Mouse (Mus musculus) MEL (cell line): ENCODE measurements around the gene Cpox. TPM values are rescaled to one million over a fixed set of nuclear protein-coding genes. Genes with fewer than 3 reads are reported as not detected.

Experiments
- DNase-seq: peaks from one replicate; pipeline ENCODE4 v3.0.0; 2011; ENCODE audit warnings: low read depth, low spot score
- H3K27ac ChIP-seq: 2 replicates; pipeline ENCODE4 v1.5.1; 2012; ENCODE audit warnings: low read depth, mild to moderate bottlenecking, control low read depth, low read length, moderate library complexity; ENCODE audit not compliant: control insufficient read depth
- H3K27me3 ChIP-seq, 2 experiments: fragments of 150-350 bp in 1 of 2; sonication (generic) in 1 of 2; 2 replicates each; pipeline ENCODE4 v1.6.1; 2012; ENCODE audit warnings: low read length in 2 of 2, mild to moderate bottlenecking in 2 of 2, improper control_type of control experiment in 1 of 2, moderate library complexity in 1 of 2; ENCODE audit not compliant: insufficient read depth in 2 of 2, control insufficient read depth in 1 of 2
- H3K36me3 ChIP-seq, 2 experiments: 2 replicates each; pipeline ENCODE4 v1.6.1; 2012 to 2014; ENCODE audit warnings: low read length in 2 of 2, improper control_type of control experiment in 1 of 2, inconsistent platforms in 1 of 2, mild to moderate bottlenecking in 1 of 2; ENCODE audit not compliant: insufficient read depth in 2 of 2, control insufficient read depth in 1 of 2
- H3K4me1 ChIP-seq, 2 experiments: fragments of 150-350 bp in 1 of 2; sonication (generic) in 1 of 2; 2 replicates each; pipeline ENCODE4 v1.6.1; 2012; ENCODE audit warnings: low read length in 2 of 2, improper control_type of control experiment in 1 of 2, mild to moderate bottlenecking in 1 of 2; ENCODE audit not compliant: insufficient read depth in 2 of 2, control insufficient read depth in 1 of 2
- H3K4me3 ChIP-seq, 2 experiments: fragments of 150-350 bp in 1 of 2; sonication (generic) in 1 of 2; 2 replicates each; pipeline ENCODE4 v1.5.1; 2012; ENCODE audit warnings: low read depth in 2 of 2, low read length in 2 of 2, mild to moderate bottlenecking in 2 of 2, moderate library complexity in 2 of 2, control low read depth in 1 of 2, improper control_type of control experiment in 1 of 2; ENCODE audit not compliant: control insufficient read depth in 1 of 2, insufficient read depth in 1 of 2
- H3K79me2 ChIP-seq: 2 replicates; pipeline ENCODE4 v1.6.1; 2012; ENCODE audit warnings: mild to moderate bottlenecking, low read length, moderate library complexity; ENCODE audit not compliant: control insufficient read depth, poor library complexity, insufficient read depth
- H3K9ac ChIP-seq: 2 replicates; pipeline ENCODE4 v1.6.1; 2012; ENCODE audit warnings: low read depth, mild to moderate bottlenecking, control low read depth, low read length, moderate library complexity; ENCODE audit not compliant: control insufficient read depth, poor library complexity, severe bottlenecking
- H3K9me3 ChIP-seq: fragments of 150-350 bp; sonication (generic); replicated peaks from 2 replicates; pipeline ENCODE4 v1.6.1; 2012; ENCODE audit warnings: mild to moderate bottlenecking, low read length, improper control_type of control experiment, moderate library complexity; ENCODE audit not compliant: insufficient read depth
- BHLHE40 ChIP-seq: IDR thresholded peaks from 2 replicates; pipeline ENCODE4 v1.6.1; 2012; ENCODE audit warnings: low read depth, mild to moderate bottlenecking, inconsistent platforms, low read length, improper control_type of control experiment, borderline replicate concordance
- CHD2 ChIP-seq: IDR thresholded peaks from 2 replicates; pipeline ENCODE4 v1.6.1; 2011; ENCODE audit warnings: low read length, improper control_type of control experiment
- CTCF ChIP-seq, 3 experiments: IDR thresholded peaks in 2 of 3; conservative IDR thresholded peaks in 1 of 3; 2 replicates each; pipeline ENCODE4 v1.5.1; 2011 to 2012; ENCODE audit warnings: low read length in 3 of 3, low read depth in 2 of 3, mild to moderate bottlenecking in 2 of 3, improper control_type of control experiment in 1 of 3, inconsistent platforms in 1 of 3, mixed read lengths in 1 of 3, moderate library complexity in 1 of 3; ENCODE audit not compliant: control insufficient read depth in 1 of 3, insufficient read depth in 1 of 3, poor library complexity in 1 of 3, severe bottlenecking in 1 of 3
- E2F4 ChIP-seq: IDR thresholded peaks from 2 replicates; pipeline ENCODE4 v1.6.1; 2011; ENCODE audit warnings: low read depth, low read length, improper control_type of control experiment, borderline replicate concordance
- ELF1 ChIP-seq: IDR thresholded peaks from 2 replicates; pipeline ENCODE4 v1.6.1; 2014; ENCODE audit warnings: low read depth, mild to moderate bottlenecking, inconsistent platforms, low read length, improper control_type of control experiment, moderate library complexity
- EP300 ChIP-seq, 2 experiments: IDR thresholded peaks; 2 replicates each; pipeline ENCODE4 v1.6.1; 2011; ENCODE audit warnings: improper control_type of control experiment in 2 of 2, low read length in 2 of 2, low read depth in 1 of 2, mild to moderate bottlenecking in 1 of 2
- ETS1 ChIP-seq: IDR thresholded peaks from 2 replicates; pipeline ENCODE4 v1.6.1; 2012; ENCODE audit warnings: low read depth, mild to moderate bottlenecking, inconsistent platforms, low read length, improper control_type of control experiment, moderate library complexity
- GABPA ChIP-seq: IDR thresholded peaks from 2 replicates; pipeline ENCODE4 v1.6.1; 2012; ENCODE audit warnings: low read depth, mild to moderate bottlenecking, inconsistent platforms, low read length, improper control_type of control experiment, moderate library complexity
- GATA1 ChIP-seq: IDR thresholded peaks from 2 replicates; pipeline ENCODE4 v1.6.1; 2011; ENCODE audit warnings: low read depth, low read length, improper control_type of control experiment
- HCFC1 ChIP-seq: IDR thresholded peaks from 2 replicates; pipeline ENCODE4 v1.6.1; 2012; ENCODE audit warnings: low read depth, mild to moderate bottlenecking, inconsistent platforms, low read length, improper control_type of control experiment, moderate library complexity
- MAFK ChIP-seq: IDR thresholded peaks from 2 replicates; pipeline ENCODE4 v1.6.1; 2011; ENCODE audit warnings: low read depth, mild to moderate bottlenecking, low read length, improper control_type of control experiment, borderline replicate concordance
- MAX ChIP-seq: IDR thresholded peaks from 2 replicates; pipeline ENCODE4 v1.6.1; 2011; ENCODE audit warnings: low read length, improper control_type of control experiment
- MAZ ChIP-seq: IDR thresholded peaks from 2 replicates; pipeline ENCODE4 v1.6.1; 2012; ENCODE audit warnings: low read depth, mild to moderate bottlenecking, inconsistent platforms, low read length, improper control_type of control experiment
- MEF2A ChIP-seq: IDR thresholded peaks from 2 replicates; pipeline ENCODE4 v1.6.1; 2014; ENCODE audit warnings: low read depth, mild to moderate bottlenecking, inconsistent platforms, low read length, improper control_type of control experiment; ENCODE audit not compliant: poor library complexity, insufficient replicate concordance, severe bottlenecking; ENCODE audit errors: extremely low read depth
- MXI1 ChIP-seq: IDR thresholded peaks from 2 replicates; pipeline ENCODE4 v1.6.1; 2011; ENCODE audit warnings: mild to moderate bottlenecking, low read depth, low read length, improper control_type of control experiment
- MYC ChIP-seq: IDR thresholded peaks from 2 replicates; pipeline ENCODE4 v1.6.1; 2011; ENCODE audit warnings: low read depth, mild to moderate bottlenecking, low read length, improper control_type of control experiment, moderate library complexity
- NRF1 ChIP-seq: IDR thresholded peaks from 2 replicates; pipeline ENCODE4 v1.6.1; 2014; ENCODE audit warnings: low read depth, mild to moderate bottlenecking, inconsistent platforms, low read length, improper control_type of control experiment, moderate library complexity; ENCODE audit not compliant: poor library complexity, insufficient read depth, severe bottlenecking
- POLR2A ChIP-seq, 2 experiments: IDR thresholded peaks; 2 replicates each; pipeline ENCODE4 v1.6.1; 2011 to 2012; ENCODE audit warnings: low read length in 2 of 2, mild to moderate bottlenecking in 2 of 2, control low read depth in 1 of 2, improper control_type of control experiment in 1 of 2, low read depth in 1 of 2, moderate library complexity in 1 of 2; ENCODE audit not compliant: control insufficient read depth in 1 of 2, insufficient read depth in 1 of 2, poor library complexity in 1 of 2
- POLR2AphosphoS2 ChIP-seq: IDR thresholded peaks from 2 replicates; pipeline ENCODE4 v1.6.1; 2011; ENCODE audit warnings: low read length, improper control_type of control experiment
- POLR2AphosphoS5 ChIP-seq: IDR thresholded peaks from 2 replicates; pipeline ENCODE4 v1.6.1; 2012; ENCODE audit warnings: low read depth, borderline replicate concordance, mild to moderate bottlenecking, inconsistent platforms, low read length, moderate library complexity, mixed read lengths
- RAD21 ChIP-seq: IDR thresholded peaks from 2 replicates; pipeline ENCODE4 v1.6.1; 2011; ENCODE audit warnings: mild to moderate bottlenecking, low read depth, low read length, improper control_type of control experiment
- RCOR1 ChIP-seq: IDR thresholded peaks from 2 replicates; pipeline ENCODE4 v1.6.1; 2012; ENCODE audit warnings: low read depth, mild to moderate bottlenecking, inconsistent platforms, low read length, improper control_type of control experiment
- SIN3A ChIP-seq: IDR thresholded peaks from 2 replicates; pipeline ENCODE4 v1.6.1; 2012; ENCODE audit warnings: low read length, improper control_type of control experiment, inconsistent platforms
- SMC3 ChIP-seq: IDR thresholded peaks from 2 replicates; pipeline ENCODE4 v1.6.1; 2011; ENCODE audit warnings: low read depth, low read length, improper control_type of control experiment
- TAL1 ChIP-seq: IDR thresholded peaks from 2 replicates; pipeline ENCODE4 v1.6.1; 2012; ENCODE audit warnings: mild to moderate bottlenecking, inconsistent platforms, low read length, moderate library complexity, mixed read lengths
- TBP ChIP-seq: IDR thresholded peaks from 2 replicates; pipeline ENCODE4 v1.8.0; 2011; ENCODE audit warnings: low read depth, low read length, improper control_type of control experiment
- TCF12 ChIP-seq: IDR thresholded peaks from 2 replicates; pipeline ENCODE4 v1.6.1; 2014; ENCODE audit warnings: low read depth, mild to moderate bottlenecking, inconsistent platforms, low read length, improper control_type of control experiment, moderate library complexity
- UBTF ChIP-seq: IDR thresholded peaks from 2 replicates; pipeline ENCODE4 v1.6.1; 2012; ENCODE audit warnings: low read depth, mild to moderate bottlenecking, inconsistent platforms, low read length, improper control_type of control experiment, moderate library complexity, borderline replicate concordance; ENCODE audit not compliant: insufficient read depth
- USF1 ChIP-seq: IDR thresholded peaks from 2 replicates; pipeline ENCODE4 v1.6.1; 2014; ENCODE audit warnings: low read depth, mild to moderate bottlenecking, inconsistent platforms, low read length, improper control_type of control experiment, moderate library complexity
- USF2 ChIP-seq, 2 experiments: IDR thresholded peaks; 2 replicates each; pipeline ENCODE4 v1.6.1; 2011 to 2012; ENCODE audit warnings: improper control_type of control experiment in 2 of 2, low read length in 2 of 2, borderline replicate concordance in 1 of 2, inconsistent platforms in 1 of 2, low read depth in 1 of 2, mild to moderate bottlenecking in 1 of 2; ENCODE audit not compliant: insufficient read depth in 1 of 2
- ZC3H11A ChIP-seq: IDR thresholded peaks from 2 replicates; pipeline ENCODE4 v1.6.1; 2012; ENCODE audit warnings: low read depth, mild to moderate bottlenecking, inconsistent platforms, low read length, improper control_type of control experiment
- ZKSCAN1 ChIP-seq: IDR thresholded peaks from 2 replicates; pipeline ENCODE4 v1.6.1; 2012; ENCODE audit warnings: low read depth, mild to moderate bottlenecking, inconsistent platforms, low read length, improper control_type of control experiment, moderate library complexity
- polyA plus RNA-seq, 2 experiments: library from polyadenylated mRNA; stranded (reverse) in 1 of 2; unstranded in 1 of 2; fragments of >175 nt in 1 of 2; fragments of >200 nt in 1 of 2; gene quantifications; 2 replicates each; pipeline versions ENCODE4 v1.2.1 to v1.2.4; 2012; ENCODE audit warnings: low replicate concordance in 2 of 2, low read depth in 1 of 2; ENCODE audit not compliant: insufficient read length in 2 of 2, insufficient read depth in 1 of 2, missing spikeins in 1 of 2
- total RNA-seq: library from RNA; depleted of rRNA; stranded (reverse); fragments of 300-350 nt; gene quantifications from 2 replicates; pipeline ENCODE4 v1.2.3, GENCODE M21; 2012

The Cpox gene
- total and polyA plus RNA-seq, 3 experiments = 110 to 421 (median 159) TPM

DNA sequence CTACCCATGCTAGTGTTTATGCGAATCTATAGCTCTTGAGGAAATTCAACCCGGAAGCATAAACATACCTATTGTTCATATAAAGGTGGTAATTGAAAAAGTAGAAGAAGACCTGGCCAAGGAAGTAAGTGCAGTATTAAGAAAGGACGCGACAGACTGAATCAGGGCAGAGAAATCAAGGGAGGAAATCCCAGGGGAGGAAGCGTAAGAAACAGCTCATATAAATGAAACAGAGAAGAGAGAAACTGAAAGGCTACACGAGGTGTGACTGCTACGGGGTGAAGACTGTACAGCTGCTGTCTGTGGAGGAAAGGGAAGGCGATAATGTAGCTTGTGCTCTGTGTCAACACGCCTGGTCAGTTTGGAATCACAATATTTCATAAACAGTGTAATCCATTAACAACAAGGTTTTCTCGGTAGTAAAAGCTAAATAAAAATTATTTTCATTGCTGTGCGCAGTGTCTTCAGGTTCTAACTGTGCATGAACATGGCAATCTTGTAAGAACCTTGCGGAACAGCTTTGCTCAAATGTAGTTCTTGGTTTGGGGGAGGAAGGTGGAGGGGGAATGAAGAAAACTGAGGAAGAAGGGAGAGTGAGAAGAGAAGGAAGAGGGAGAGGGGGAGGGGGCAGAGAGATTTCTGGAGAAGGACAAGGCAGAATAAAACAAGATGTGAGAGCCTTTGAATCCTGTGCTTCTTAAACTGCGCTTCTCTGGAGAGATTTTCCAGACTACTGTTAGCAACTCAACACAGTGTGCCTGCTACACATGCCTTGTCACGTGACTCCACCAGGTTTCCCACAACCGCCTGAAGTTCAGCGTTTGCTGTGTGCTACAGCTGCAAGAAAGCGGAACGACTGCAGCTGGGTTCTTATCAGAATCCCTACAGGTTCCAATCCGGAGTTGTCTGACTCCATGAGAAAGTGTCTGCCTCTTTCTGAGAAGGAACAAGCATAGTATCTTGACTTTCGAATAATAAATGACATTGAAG is 15.8 kb downstream of the Cpox start:
- no peaks in the 10 kb centered on the region for H3K79me2 ChIP-seq
- peaks cover 4 to 17% of the 10 kb centered on the region in 2 experiments for H3K36me3 ChIP-seq
- TF ChIP-seq TCF12 (peak; percentile 99), MYC (peak; percentile 80; the same call in 1 of the 2 replicates), SIN3A (peak; percentile 93), CHD2 (no peak), ZKSCAN1 (no peak), ELF1 (0 out of 2 replicates have a peak, but pooled peaks have one; percentile 34), MAX (peak; percentile 96), RCOR1 (peak; percentile 94), USF2 (IDR thresholded peaks at IDR 0.05; ENCODE audit: borderline replicate concordance in 1 of 2, insufficient read depth in 1 of 2, low read depth in 1 of 2, low read length in 2 of 2) (peak; percentile 80 to 87), POLR2A (IDR thresholded peaks at IDR 0.05; ENCODE audit: control insufficient read depth in 1 of 2, insufficient read depth in 1 of 2, low read depth in 1 of 2, low read length in 2 of 2, poor library complexity in 1 of 2) (no peak), MAZ (no peak), MXI1 (peak; percentile 84), HCFC1 (peak; percentile 58; the same call in 1 of the 2 replicates), POLR2AphosphoS2 (no peak), MAFK (no peak), EP300 (IDR thresholded peaks at IDR 0.05; ENCODE audit: low read depth in 1 of 2, low read length in 2 of 2) (peak; percentile 93 to 94), SMC3 (peak; percentile 23; the same call in 1 of the 2 replicates), TAL1 (peak; percentile 88), ETS1 (peak; percentile 100), GATA1 (peak; percentile 92), CTCF (IDR thresholded peaks at IDR 0.05 in 2 of 3, conservative IDR thresholded peaks at IDR 0.05 in 1 of 3; ENCODE audit: control insufficient read depth in 1 of 3, insufficient read depth in 1 of 3, low read depth in 2 of 3, low read length in 3 of 3, poor library complexity in 1 of 3, severe bottlenecking in 1 of 3) (no peak), USF1 (peak; percentile 99), GABPA (no peak), BHLHE40 (peak; percentile 94), TBP (peak; percentile 82), RAD21 (peak; percentile 3; the same call in 1 of the 2 replicates), UBTF (no peak), MEF2A (no peak), ZC3H11A (peak; percentile 31; the same call in 1 of the 2 replicates), NRF1 (no peak), E2F4 (no peak), POLR2AphosphoS5 (no peak)
- H3K4me1 ChIP-seq = peaks cover 2 to 8% of the 10 kb centered on the region in 2 experiments; a peak in 2 of 4 replicates
- H3K4me3 ChIP-seq = peak overlapping the region; percentile 56 to 62
- peak; percentile 95 for DNase-seq
- no peaks in the 10 kb centered on the region for H3K9me3 ChIP-seq
- H3K27ac ChIP-seq = peak overlapping the region; percentile 40; the same call in 1 of the 2 replicates
- no peaks in the 10 kb centered on the region for H3K27me3 ChIP-seq
- peak overlapping the region; percentile 34 for H3K9ac ChIP-seq
